Mouse (Mus musculus) intestine, embryonic 14.5 days (tissue): Measurements from ENCODE around the gene Cir1. TPM values are rescaled to one million over a fixed set of nuclear protein-coding genes. Genes with fewer than 3 reads are reported as not detected.
A peak's percentile ranks its signal among the peaks of the same experiment; 100 is the strongest.

ENCODE experiments used
- ATAC-seq: fragments of 200-750 bp; cut with Nextera tagmentation; replicated peaks from 2 replicates; pipeline ENCODE4 v1.8.0; 2017; ENCODE audit warnings: low read depth, moderate number of reproducible peaks, moderate TSS enrichment, moderate library complexity; ENCODE audit not compliant: low FRiP score, low TSS enrichment
- DNase-seq: peaks from one replicate; pipeline ENCODE4 v3.0.0-alpha.2; 2018; ENCODE audit warnings: low spot score
- H3K27ac ChIP-seq: fragments of 300-500 bp; sonication (generic); 2 replicates; pipeline ENCODE4 v1.5.1; 2014; ENCODE audit warnings: low read depth, mild to moderate bottlenecking, control low read depth
- H3K27me3 ChIP-seq: fragments of 300-500 bp; sonication (generic); replicated peaks from 2 replicates; pipeline ENCODE4 v1.6.1; 2014; ENCODE audit warnings: low read length, control low read depth; ENCODE audit not compliant: control insufficient read depth, insufficient read depth
- H3K36me3 ChIP-seq: fragments of 300-500 bp; sonication (generic); 2 replicates; pipeline ENCODE4 v1.6.1; 2014; ENCODE audit warnings: low read length, control low read depth; ENCODE audit not compliant: control insufficient read depth, insufficient read depth
- H3K4me1 ChIP-seq: fragments of 300-500 bp; sonication (generic); replicated peaks from 2 replicates; pipeline ENCODE4 v1.6.1; 2014; ENCODE audit warnings: low read length, control low read depth, mixed read lengths; ENCODE audit not compliant: control insufficient read depth, insufficient read depth
- H3K4me2 ChIP-seq: fragments of 300-500 bp; sonication (generic); 2 replicates; pipeline ENCODE4 v1.6.1; 2014; ENCODE audit warnings: low read length
- H3K4me3 ChIP-seq: fragments of 300-500 bp; sonication (generic); 2 replicates; pipeline ENCODE4 v1.5.1; 2014; ENCODE audit warnings: low read depth, low read length, control low read depth, mixed read lengths
- H3K9ac ChIP-seq: fragments of 300-500 bp; sonication (generic); 2 replicates; pipeline ENCODE4 v1.6.1; 2014; ENCODE audit warnings: mild to moderate bottlenecking, low read length
- H3K9me3 ChIP-seq: fragments of 300-500 bp; sonication (generic); 2 replicates; pipeline ENCODE4 v1.6.1; 2016; ENCODE audit warnings: low read length, control low read depth; ENCODE audit not compliant: control insufficient read depth
- WGBS: fragments of 180-500 bp; shearing (Covaris S2); extraction: QIAGEN DNeasy Blood & Tissue Kit; methylation state at CpG from one replicate; pipeline ENCODE4 v1.1.7; 2014; 5-methylcytosine and 5-hydroxymethylcytosine counted together
- polyA plus RNA-seq: library from polyadenylated mRNA; unstranded; fragments of >200 nt; fragmentation: Nextera tagmentation; extraction: Ambion mirVana; gene quantifications from 2 replicates; pipeline ENCODE4 v1.2.1, GENCODE M21; 2014

Gene Cir1
- polyA plus RNA-seq, 1 experiment from 2014 or later, result 22.3 TPM

DNA sequence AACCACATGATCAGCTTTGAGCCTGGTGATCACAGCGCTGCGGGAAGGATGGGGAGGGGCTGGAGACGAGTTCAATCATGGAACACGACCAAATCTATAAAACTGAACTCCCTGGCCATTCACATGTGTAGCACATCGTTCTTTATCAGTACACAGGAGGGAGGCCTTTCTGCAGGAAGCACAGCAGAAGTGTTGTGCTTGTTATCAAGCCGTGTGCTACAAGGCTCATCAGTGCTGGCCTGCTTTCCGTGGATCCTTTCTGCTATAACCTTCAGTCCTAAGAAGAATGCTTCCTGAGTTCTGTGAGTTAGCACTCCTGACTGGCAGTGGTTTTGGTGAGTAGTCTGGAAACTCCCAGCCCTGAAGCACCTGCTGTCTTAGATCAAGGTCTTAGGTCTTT lies 17.5 kb downstream of the Cir1 start:
- WGBS, result 79% methylated on average over 7 of the region's 7 CpGs
- Histone ChIP-seq H3K27me3 (no peaks in the 10 kb centered on the region), H3K4me3 (no peak overlapping the region), H3K9ac (no peak overlapping the region), H3K36me3 (peaks cover 55% of the 10 kb centered on the region), H3K27ac (no peak overlapping the region), H3K4me2 (no peak overlapping the region), H3K9me3 (no peaks in the 10 kb centered on the region), H3K4me1 (no peaks in the 10 kb centered on the region)
- ATAC-seq (no peak), DNase-seq (no peak)

GRCm38 (mm10) chr2:73291130-73291529 lies 21.4 kb downstream of the Cir1 start:
- H3K36me3 ChIP-seq, result peaks cover 51% of the 10 kb centered on the region
- ATAC-seq, result no peak

GRCm38 (mm10) chr2:73285630-73286029 lies 26.9 kb downstream of the Cir1 start:
- no peak for DNase-seq
- 12% methylated on average over 2 of the region's 2 CpGs for WGBS

More at GRCm38 (mm10) chr2:73291130-73291529, 21.4 kb downstream of the Cir1 start:
- H3K9ac ChIP-seq, result no peak overlapping the region
- no peaks in the 10 kb centered on the region for H3K27me3 ChIP-seq
- H3K27ac ChIP-seq, result no peak overlapping the region
- H3K4me2 ChIP-seq, result no peak overlapping the region
- no peak overlapping the region for H3K4me3 ChIP-seq
- H3K4me1 ChIP-seq, result no peaks in the 10 kb centered on the region
- H3K9me3 ChIP-seq, result no peaks in the 10 kb centered on the region
- WGBS, result 80% methylated on average over 4 of the region's 4 CpGs
- DNase-seq, result no peak

GRCm38 (mm10) chr2:73281707-73282106 lies 30.8 kb downstream of the Cir1 start:
- Histone ChIP-seq H3K27ac (no peak overlapping the region), H3K4me1 (0 out of 2 replicates have a peak, but pooled peaks cover 5% of the 10 kb centered on the region), H3K9ac (no peak overlapping the region), H3K4me2 (no peak overlapping the region), H3K4me3 (no peak overlapping the region), H3K9me3 (no peaks in the 10 kb centered on the region), H3K27me3 (peaks cover 58% of the 10 kb centered on the region), H3K36me3 (peaks cover 3% of the 10 kb centered on the region)
- DNase-seq, result no peak
- 14% methylated on average over 7 of the region's 7 CpGs for WGBS
- no peak for ATAC-seq

More at GRCm38 (mm10) chr2:73285630-73286029, 26.9 kb downstream of the Cir1 start:
- H3K9me3 ChIP-seq, result no peaks in the 10 kb centered on the region
- H3K27me3 ChIP-seq, result peaks cover 21% of the 10 kb centered on the region
- no peak overlapping the region for H3K4me2 ChIP-seq
- H3K27ac ChIP-seq, result no peak overlapping the region
- H3K4me1 ChIP-seq, result 0 out of 2 replicates have a peak, but pooled peaks cover 5% of the 10 kb centered on the region
- no peak overlapping the region for H3K4me3 ChIP-seq
- no peak overlapping the region for H3K9ac ChIP-seq
- no peak for ATAC-seq
- H3K36me3 ChIP-seq, result peaks cover 26% of the 10 kb centered on the region

GRCm38 (mm10) chr2:73281048-73281661 lies 31.3 kb downstream of the Cir1 start:
- H3K4me3 ChIP-seq, result no peak overlapping the region
- ATAC-seq (no peak), DNase-seq (peak; percentile 71)
- H3K36me3 ChIP-seq, result peaks cover 3% of the 10 kb centered on the region; the same call in 1 of the 2 replicates
- peaks cover 63% of the 10 kb centered on the region for H3K27me3 ChIP-seq
- H3K27ac ChIP-seq, result no peak overlapping the region
- H3K9me3 ChIP-seq, result no peaks in the 10 kb centered on the region
- no peak overlapping the region for H3K4me2 ChIP-seq
- 0 out of 2 replicates have a peak, but pooled peaks cover 5% of the 10 kb centered on the region for H3K4me1 ChIP-seq
- H3K9ac ChIP-seq, result no peak overlapping the region
- 13% methylated on average over 22 of the region's 22 CpGs for WGBS

DNA sequence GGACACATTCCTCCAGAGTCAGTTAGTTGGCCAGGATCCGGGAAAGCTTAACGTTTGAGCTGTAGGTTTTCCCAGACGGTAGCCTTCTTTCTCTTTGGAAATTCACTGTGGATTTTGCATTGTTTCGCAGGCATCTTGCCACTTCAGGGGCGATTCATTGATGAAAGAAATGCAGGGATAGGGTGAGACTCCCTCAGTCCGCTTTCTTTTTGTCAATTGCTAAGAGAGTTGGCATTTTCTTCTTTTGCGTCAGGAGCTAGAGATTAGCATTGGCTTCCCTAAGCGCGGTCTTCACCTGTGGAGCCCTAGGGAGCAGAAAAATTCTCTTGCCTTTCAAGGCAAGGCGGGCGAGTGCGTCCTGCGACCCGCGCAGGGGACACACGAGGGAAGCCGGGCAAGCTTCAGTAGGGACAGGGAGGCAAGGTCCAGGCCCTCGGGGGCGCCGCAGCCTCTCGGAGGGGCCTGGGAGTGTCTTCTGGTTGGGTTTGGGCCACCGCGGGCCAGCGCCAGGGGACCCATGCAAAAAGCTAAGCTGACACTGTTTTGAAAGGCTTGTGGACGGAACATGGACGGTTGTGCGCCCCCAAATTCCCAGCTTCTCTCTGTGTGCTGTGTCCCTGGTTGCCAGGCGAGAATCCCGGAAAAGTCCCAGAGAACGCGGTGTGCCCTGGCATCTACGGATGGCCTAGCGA lies 32.0 kb downstream of the Cir1 start:
- Histone ChIP-seq H3K9me3 (no peaks in the 10 kb centered on the region), H3K36me3 (0 out of 2 replicates have a peak, but pooled peaks cover 3% of the 10 kb centered on the region), H3K27ac (no peak overlapping the region), H3K4me1 (0 out of 2 replicates have a peak, but pooled peaks cover 5% of the 10 kb centered on the region), H3K4me3 (no peak overlapping the region), H3K9ac (no peak overlapping the region), H3K4me2 (0 out of 2 replicates have a peak overlapping the region, but pooled peaks have one; percentile 6), H3K27me3 (peaks cover 69% of the 10 kb centered on the region)
- ATAC-seq (no peak), DNase-seq (peak; percentile 74)
- WGBS, result 3% methylated on average over 33 of the region's 33 CpGs

DNA sequence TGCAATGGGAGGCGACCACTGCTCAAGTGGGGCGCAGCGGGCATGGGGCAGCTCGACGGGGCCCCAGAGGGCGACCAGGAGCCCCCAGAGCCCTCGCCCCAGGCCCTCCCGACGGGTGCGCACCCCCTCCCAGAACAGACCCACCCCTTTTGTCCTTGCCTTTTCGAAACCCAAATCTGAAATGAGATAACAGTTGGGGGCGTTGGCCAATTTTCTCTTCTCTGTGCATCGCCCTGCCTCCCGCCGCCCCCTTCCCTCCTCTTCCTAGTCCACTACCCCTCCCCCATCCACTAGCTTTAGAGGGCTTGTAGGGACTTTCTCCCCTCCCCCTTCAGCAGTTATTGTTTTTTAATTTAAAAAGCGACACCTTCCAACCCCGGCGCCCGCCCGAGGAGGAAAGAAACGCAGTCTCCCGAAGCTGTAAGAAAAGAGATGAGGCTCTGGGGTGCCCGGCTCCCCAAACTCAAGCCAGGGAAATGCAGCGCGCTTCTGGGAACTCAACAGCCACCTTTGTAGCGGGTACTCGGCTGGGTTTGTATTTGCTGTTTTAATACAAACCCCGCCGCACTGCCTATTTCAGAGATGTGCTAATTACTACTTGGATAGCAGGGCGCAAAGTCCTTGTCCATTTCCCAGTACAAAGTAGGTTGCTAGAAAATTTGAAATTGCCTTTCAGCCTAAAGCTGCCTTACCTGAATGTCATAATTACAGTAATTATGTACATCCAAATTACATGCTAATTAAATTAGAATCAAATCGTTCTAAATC lies 33.0 kb downstream of the Cir1 start:
- 0 out of 2 replicates have a peak overlapping the region, but pooled peaks have one; percentile 9 for H3K4me2 ChIP-seq
- no peaks in the 10 kb centered on the region for H3K9me3 ChIP-seq
- 0 out of 2 replicates have a peak overlapping the region, but pooled peaks have one; percentile 14 for H3K4me3 ChIP-seq
- H3K4me1 ChIP-seq, result 0 out of 2 replicates have a peak, but pooled peaks cover 7% of the 10 kb centered on the region
- DNase-seq (peak; percentile 64), ATAC-seq (no peak)
- under 1% methylated on average over 29 of the region's 31 CpGs for WGBS
- H3K36me3 ChIP-seq, result no peaks in the 10 kb centered on the region
- H3K27me3 ChIP-seq, result peaks cover 77% of the 10 kb centered on the region
- H3K27ac ChIP-seq, result no peak overlapping the region
- H3K9ac ChIP-seq, result no peak overlapping the region

GRCm38 (mm10) chr2:73278869-73279268 lies 33.6 kb downstream of the Cir1 start:
- Histone ChIP-seq H3K4me1 (peaks cover 13% of the 10 kb centered on the region; the same call in 1 of the 2 replicates), H3K4me3 (peak overlapping the region; percentile 14; the same call in 1 of the 2 replicates), H3K27ac (no peak overlapping the region), H3K36me3 (no peaks in the 10 kb centered on the region), H3K27me3 (peaks cover 83% of the 10 kb centered on the region), H3K9ac (no peak overlapping the region), H3K9me3 (no peaks in the 10 kb centered on the region), H3K4me2 (0 out of 2 replicates have a peak overlapping the region, but pooled peaks have one; percentile 9)
- ATAC-seq (no peak), DNase-seq (no peak)
- WGBS, result 2% methylated on average over 17 of the region's 17 CpGs
